Mouse (Mus musculus) lung, postnatal 0 days (tissue): ENCODE measurements around the gene Sec61b. TPM values are rescaled to one million over a fixed set of nuclear protein-coding genes. Genes with fewer than 3 reads are reported as not detected.

ENCODE experiments used
- ATAC-seq: fragments of 200-750 bp; cut with Nextera tagmentation; 2 replicates; pipeline ENCODE4 v1.8.0; 2017; ENCODE audit warnings: moderate library complexity
- DNase-seq: peaks from one replicate; pipeline ENCODE4 v3.0.0-alpha.2; 2016; ENCODE audit warnings: low spot score
- H3K27ac ChIP-seq: fragments of 300-500 bp; sonication (generic); 2 replicates; pipeline ENCODE4 v1.5.1; 2014; ENCODE audit warnings: antibody characterized with exemption, mild to moderate bottlenecking, low read length, mixed read lengths
- H3K27me3 ChIP-seq: fragments of 300-500 bp; sonication (generic); replicated peaks from 2 replicates; pipeline ENCODE4 v1.6.1; 2014; ENCODE audit warnings: low read length, mixed read lengths; ENCODE audit not compliant: insufficient read depth
- H3K36me3 ChIP-seq: fragments of 300-500 bp; sonication (generic); 2 replicates; pipeline ENCODE4 v1.6.1; 2014; ENCODE audit warnings: low read length, mixed read lengths; ENCODE audit not compliant: insufficient read depth
- H3K4me1 ChIP-seq: fragments of 300-500 bp; sonication (generic); 2 replicates; pipeline ENCODE4 v1.6.1; 2014; ENCODE audit warnings: antibody characterized with exemption, low read depth, low read length, mixed read lengths; ENCODE audit not compliant: insufficient read depth
- H3K4me2 ChIP-seq: fragments of 300-500 bp; sonication (generic); replicated peaks from 2 replicates; pipeline ENCODE4 v1.6.1; 2014; ENCODE audit warnings: low read depth, mild to moderate bottlenecking, low read length, moderate library complexity, mixed read lengths
- H3K4me3 ChIP-seq: fragments of 300-500 bp; sonication (generic); 2 replicates; pipeline ENCODE4 v1.5.1; 2014; ENCODE audit warnings: low read depth, low read length
- H3K9ac ChIP-seq: fragments of 300-500 bp; sonication (generic); replicated peaks from 2 replicates; pipeline ENCODE4 v1.6.1; 2014; ENCODE audit warnings: low read depth, mild to moderate bottlenecking
- H3K9me3 ChIP-seq: fragments of 300-500 bp; sonication (generic); 2 replicates; pipeline ENCODE4 v1.6.1; 2016; ENCODE audit warnings: low read length, mixed read lengths
- CTCF ChIP-seq: IDR thresholded peaks from 2 replicates; pipeline ENCODE4 v1.5.1; 2016; ENCODE audit warnings: antibody characterized with exemption, mild to moderate bottlenecking
- EP300 ChIP-seq: IDR thresholded peaks from 2 replicates; pipeline ENCODE4 v1.6.1; 2016; ENCODE audit warnings: antibody characterized with exemption, mild to moderate bottlenecking, control low read depth
- WGBS: fragments of 180-500 bp; shearing (Covaris S2); extraction: QIAGEN DNeasy Blood & Tissue Kit; methylation state at CpG from one replicate; pipeline ENCODE4 v1.1.7; 2014; 5-methylcytosine and 5-hydroxymethylcytosine counted together
- polyA plus RNA-seq: library from polyadenylated mRNA; unstranded; fragments of >200 nt; fragmentation: Nextera tagmentation; extraction: Ambion mirVana; gene quantifications from 2 replicates; pipeline ENCODE4 v1.2.1, GENCODE M21; 2015

The Sec61b gene
- polyA plus RNA-seq, 1 experiment from 2014 or later = 337 TPM

GRCm38 (mm10) chr4:47435131-47435530 lies 39.3 kb upstream of the Sec61b start:
- 55% methylated on average over 10 of the region's 12 CpGs for WGBS
- Histone ChIP-seq H3K36me3 (no peaks in the 10 kb centered on the region), H3K9me3 (no peaks in the 10 kb centered on the region), H3K4me3 (no peak overlapping the region), H3K27ac (no peak overlapping the region), H3K27me3 (no peaks in the 10 kb centered on the region), H3K4me2 (no peak overlapping the region), H3K9ac (no peak overlapping the region), H3K4me1 (0 out of 2 replicates have a peak, but pooled peaks cover 3% of the 10 kb centered on the region)
- ATAC-seq = no peak
- no peak for TF ChIP-seq EP300
- no peak for TF ChIP-seq CTCF
- DNase-seq = no peak

DNA sequence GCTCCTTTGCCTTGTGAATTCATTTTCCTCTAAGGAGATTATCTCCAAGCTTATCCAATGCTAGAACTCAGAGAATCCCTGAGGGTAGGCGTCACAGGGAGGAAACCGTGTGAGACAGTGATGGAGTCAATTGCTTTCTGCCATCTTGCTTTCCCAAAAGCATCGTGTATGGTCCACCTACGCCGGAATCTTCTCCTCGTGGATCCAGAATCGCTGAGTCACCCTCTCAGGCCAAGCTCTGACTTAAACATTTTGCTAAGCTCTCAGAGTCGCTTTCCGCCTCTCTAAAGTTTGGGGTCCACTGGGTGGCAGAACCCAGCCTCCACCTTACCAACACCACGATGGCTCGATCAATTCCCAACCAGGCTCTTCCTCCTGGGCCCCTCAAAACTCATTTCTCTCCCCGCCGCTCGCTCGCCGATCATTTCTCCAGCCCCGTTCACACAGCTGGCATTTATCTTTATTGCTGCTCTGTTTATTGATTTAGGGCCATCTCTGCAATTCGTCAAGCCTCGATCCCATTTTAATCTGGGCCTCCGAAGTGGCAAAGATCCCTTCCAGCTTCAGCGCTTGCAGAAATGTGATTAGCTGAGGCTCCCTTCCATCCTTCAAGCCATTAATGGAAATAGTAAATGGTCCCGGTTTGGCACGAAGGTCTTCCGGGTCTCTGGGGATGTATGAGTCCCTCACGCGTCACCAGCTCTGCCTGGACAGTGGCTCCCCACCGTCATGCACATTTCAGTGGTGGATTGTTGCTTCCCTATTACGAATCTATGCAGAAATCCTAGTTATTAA lies 38.7 kb upstream of the Sec61b start:
- Histone ChIP-seq H3K4me2 (peak overlapping the region; percentile 20; the same call in 1 of the 2 replicates), H3K9ac (no peak overlapping the region), H3K27me3 (no peaks in the 10 kb centered on the region), H3K4me1 (0 out of 2 replicates have a peak, but pooled peaks cover 3% of the 10 kb centered on the region), H3K27ac (no peak overlapping the region), H3K9me3 (no peaks in the 10 kb centered on the region), H3K36me3 (no peaks in the 10 kb centered on the region), H3K4me3 (no peak overlapping the region)
- peak; percentile 36 for DNase-seq
- no peak for ATAC-seq
- 37% methylated on average over 28 of the region's 28 CpGs for WGBS
- TF ChIP-seq EP300 = no peak
- TF ChIP-seq CTCF = no peak

- 2% methylated on average over 31 of the region's 33 CpGs for WGBS
- peak overlapping the region; percentile 26; the same call in 1 of the 2 replicates for H3K27ac ChIP-seq
- H3K4me2 ChIP-seq = peak overlapping the region; percentile 99
- H3K4me3 ChIP-seq = peak overlapping the region; percentile 55
- TF ChIP-seq EP300 (no peak), CTCF (peak; percentile 97)
- ATAC-seq (peak; percentile 85), DNase-seq (peak; percentile 87)
- 0 out of 2 replicates have a peak, but pooled peaks cover 3% of the 10 kb centered on the region for H3K4me1 ChIP-seq
- no peaks in the 10 kb centered on the region for H3K9me3 ChIP-seq
- H3K9ac ChIP-seq = peak overlapping the region; percentile 44
- H3K36me3 ChIP-seq = no peaks in the 10 kb centered on the region
- no peaks in the 10 kb centered on the region for H3K27me3 ChIP-seq
Observed at GRCm38 (mm10) chr4:47437365-47438340, 36.8 kb upstream of the Sec61b start.

GRCm38 (mm10) chr4:47438956-47439355 lies 35.5 kb upstream of the Sec61b start:
- Histone ChIP-seq H3K27ac (no peak overlapping the region), H3K9ac (no peak overlapping the region), H3K4me2 (no peak overlapping the region), H3K4me1 (0 out of 2 replicates have a peak, but pooled peaks cover 3% of the 10 kb centered on the region), H3K36me3 (no peaks in the 10 kb centered on the region), H3K9me3 (no peaks in the 10 kb centered on the region), H3K27me3 (no peaks in the 10 kb centered on the region), H3K4me3 (no peak overlapping the region)
- WGBS = 83% methylated on average over 6 of the region's 6 CpGs
- DNase-seq = no peak
- TF ChIP-seq CTCF (no peak), EP300 (no peak)
- ATAC-seq = no peak

GRCm38 (mm10) chr4:47440951-47441350 lies 33.5 kb upstream of the Sec61b start:
- Histone ChIP-seq H3K27me3 (no peaks in the 10 kb centered on the region), H3K9me3 (no peaks in the 10 kb centered on the region), H3K4me3 (no peak overlapping the region), H3K4me1 (0 out of 2 replicates have a peak, but pooled peaks cover 3% of the 10 kb centered on the region), H3K9ac (no peak overlapping the region), H3K27ac (no peak overlapping the region), H3K4me2 (no peak overlapping the region), H3K36me3 (no peaks in the 10 kb centered on the region)
- 85% methylated on average over 11 of the region's 11 CpGs for WGBS
- DNase-seq (no peak), ATAC-seq (no peak)
- TF ChIP-seq EP300 (no peak), CTCF (no peak)

GRCm38 (mm10) chr4:47448526-47448925 lies 25.9 kb upstream of the Sec61b start:
- ATAC-seq (no peak), DNase-seq (no peak)
- Histone ChIP-seq H3K36me3 (no peaks in the 10 kb centered on the region), H3K9ac (no peak overlapping the region), H3K4me1 (no peaks in the 10 kb centered on the region), H3K27me3 (no peaks in the 10 kb centered on the region), H3K4me3 (no peak overlapping the region), H3K4me2 (no peak overlapping the region), H3K9me3 (no peaks in the 10 kb centered on the region), H3K27ac (no peak overlapping the region)
- WGBS = 71% methylated on average over 3 of the region's 3 CpGs
- TF ChIP-seq CTCF (no peak), EP300 (no peak)
